In genomic region chr5:139351134-139351533, GRCm38 (mm10) we compare ENCODE assay signal across 8 mouse cellular contexts. TPM values are rescaled to one million over a fixed set of nuclear protein-coding genes. Genes with fewer than 3 reads are reported as not detected.
DNase-seq lines count a peak whose midpoint lies in the region; ATAC-seq lines count a peak whose summit lies in the region.

Gene Cox19 (minus strand): TSS chr5:139351418.

- no peak within 1 kb of the TSS for H3K27ac ChIP-seq in kidney, embryonic 16.5 days (ENCODE audit: low read length)
- no peak within 1 kb of the TSS for H3K27ac ChIP-seq in midbrain, embryonic 14.5 days (replicated peaks; ENCODE audit: low read depth, low read length)

- ATAC-seq in kidney, embryonic 16.5 days (ENCODE audit: low FRiP score, low TSS enrichment) = no peak
- ATAC-seq in granulocyte monocyte progenitor cell, adult 5-6 weeks (replicated peaks; ENCODE audit: poor library complexity, severe bottlenecking) = peak; percentile 68
- no peak for ATAC-seq in midbrain, embryonic 14.5 days (ENCODE audit: low FRiP score, low TSS enrichment)

- H3K27me3 ChIP-seq in kidney, embryonic 16.5 days (ENCODE audit: insufficient read depth, low read length) = peaks cover 3% of the 10 kb centered on the region; the same call in 1 of the 2 replicates
- no peaks in the 10 kb centered on the region for H3K27me3 ChIP-seq in midbrain, embryonic 14.5 days (ENCODE audit: control insufficient read depth, insufficient read depth, low read length)

- WGBS in kidney, embryonic 16.5 days = 38% methylated on average over 5 of the region's 5 CpGs
- WGBS in midbrain, embryonic 14.5 days = 50% methylated on average over 5 of the region's 5 CpGs

- H3K4me1 ChIP-seq in kidney, embryonic 16.5 days (ENCODE audit: insufficient read depth, low read length) = peaks cover 4% of the 10 kb centered on the region; the same call in 1 of the 2 replicates
- H3K4me1 ChIP-seq in midbrain, embryonic 14.5 days (ENCODE audit: control insufficient read depth, insufficient read depth, low read length) = no peaks in the 10 kb centered on the region

- H3K9ac ChIP-seq in kidney, embryonic 16.5 days (replicated peaks; ENCODE audit: low read length) = no peak within 1 kb of the TSS
- H3K9ac ChIP-seq in midbrain, embryonic 14.5 days (replicated peaks; ENCODE audit: low read length) = no peak within 1 kb of the TSS; the same call in 1 of the 2 replicates

- H3K36me3 ChIP-seq in kidney, embryonic 16.5 days (ENCODE audit: insufficient read depth, low read length) = no peaks in the 10 kb centered on the region
- no peaks in the 10 kb centered on the region for H3K36me3 ChIP-seq in midbrain, embryonic 14.5 days (ENCODE audit: control insufficient read depth, insufficient read depth, low read length)

- H3K4me3 ChIP-seq in kidney, embryonic 16.5 days (ENCODE audit: low read length) = no peak within 1 kb of the TSS
- no peak within 1 kb of the TSS for H3K4me3 ChIP-seq in midbrain, embryonic 14.5 days (replicated peaks; ENCODE audit: low read depth, low read length)

- DNase-seq in kidney, postnatal 36 days = no peak
- DNase-seq in adrenal gland, postnatal 4 days (ENCODE audit: low spot score in 2 of 2) = no peak
- no peak for DNase-seq in layer of hippocampus, postnatal 14 days (ENCODE audit: low spot score in 2 of 2)
- DNase-seq in midbrain, embryonic 14.5 days = no peak
- no peak for DNase-seq in cerebellum, postnatal 4 days (ENCODE audit: low spot score in 2 of 2)
- no peak for DNase-seq in cerebellum, postnatal 14 days

- H3K4me2 ChIP-seq in kidney, embryonic 16.5 days (replicated peaks; ENCODE audit: low read depth, low read length) = no peak within 1 kb of the TSS
- H3K4me2 ChIP-seq in midbrain, embryonic 14.5 days (ENCODE audit: low read length) = no peak within 1 kb of the TSS

- no peaks in the 10 kb centered on the region for H3K9me3 ChIP-seq in kidney, embryonic 16.5 days (ENCODE audit: low read length)
- H3K9me3 ChIP-seq in midbrain, embryonic 14.5 days (ENCODE audit: control insufficient read depth, low read length) = no peaks in the 10 kb centered on the region

RNA-seq across cellular contexts. Expression of gene Cox19, which starts in this region (rescaled TPM):
- polyA plus RNA-seq in kidney, embryonic 16.5 days (2015; fragmentation: Nextera tagmentation; extraction: Ambion mirVana) = 99.3 and 104 TPM in 2 replicates
- total RNA-seq in adrenal gland, postnatal 4 days (2021) = 10 to 100 TPM; 62.9 to 65.6 TPM
- 29.2 and 60.1 TPM in 2 replicates for total RNA-seq in granulocyte monocyte progenitor cell, adult 5-6 weeks (2014; fragmentation: Nextera tagmentation)
- 31.4 and 35.9 TPM in 2 replicates for total RNA-seq in granulocyte monocyte progenitor cell, adult 5-6 weeks (2017)
- total RNA-seq in layer of hippocampus, postnatal 14 days (2021) = 10 to 100 TPM; 73.6 to 79.4 TPM
- polyA plus RNA-seq in midbrain, embryonic 14.5 days (2014; fragmentation: Nextera tagmentation; extraction: Ambion mirVana) = 129 and 130 TPM in 2 replicates
